9 mouse cellular contexts compared by ENCODE assay signal in the genomic region with DNA sequence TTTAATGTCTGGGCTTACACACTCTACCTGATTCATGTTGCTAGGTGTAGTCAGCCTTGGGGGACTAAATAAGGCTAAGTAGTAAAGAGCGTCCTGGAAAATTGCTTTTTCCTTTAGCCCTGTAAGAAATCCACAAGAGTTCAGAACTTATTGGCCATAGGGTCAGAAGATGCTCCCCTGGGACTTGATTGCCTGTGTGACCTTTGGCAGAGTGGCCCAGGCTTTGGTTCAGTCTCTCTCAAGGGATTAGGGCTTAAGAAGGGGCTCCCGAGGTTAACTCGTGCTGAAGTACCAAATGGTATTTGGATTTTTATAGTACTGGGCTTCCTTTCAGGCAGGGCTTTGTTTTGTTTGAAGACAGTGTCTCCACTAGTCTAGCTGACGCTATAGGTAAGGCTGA. TPM values are rescaled to one million over a fixed set of nuclear protein-coding genes. Genes with fewer than 3 reads are reported as not detected.
A peak's percentile ranks its signal among the peaks of the same experiment; 100 is the strongest.
DNase-seq lines count a peak whose midpoint lies in the region; ATAC-seq and TF ChIP-seq lines count a peak whose summit lies in the region.
"Had no signal": no experiment of that assay in that cellular context is flagged by ENCODE, and none has a peak within 500 bp of the region (broad histone marks: within the 10 kb centered on the region; RNA-seq: fewer than 3 reads in every experiment).

No protein-coding gene starts in this region.

- no peaks in the 10 kb centered on the region for H3K9me3 ChIP-seq in heart, embryonic 12.5 days (replicated peaks)
- H3K9me3 ChIP-seq in stomach, embryonic 15.5 days, result no peaks in the 10 kb centered on the region
- no peaks in the 10 kb centered on the region for H3K9me3 ChIP-seq in stomach, postnatal 0 days (ENCODE audit: control insufficient read depth, low read length)
- H3K9me3 ChIP-seq in limb, embryonic 13.5 days, result no peaks in the 10 kb centered on the region

- TF ChIP-seq CTCF in stomach, postnatal 0 days (IDR thresholded peaks at IDR 0.05; ENCODE audit: low read depth), result no peak

- intact Hi-C loops in heart, postnatal 25 days (cut with DNase I), result loop anchor here (5.0 kb wide), 1 partner anchor 86 kb away; a partner anchor contains a TSS

- no peak overlapping the region for H3K27ac ChIP-seq in heart, embryonic 12.5 days (ENCODE audit: poor library complexity, severe bottlenecking)
- no peak overlapping the region for H3K27ac ChIP-seq in stomach, embryonic 15.5 days
- no peak overlapping the region for H3K27ac ChIP-seq in stomach, postnatal 0 days (replicated peaks)
- no peak overlapping the region for H3K27ac ChIP-seq in limb, embryonic 13.5 days

- H3K27me3 ChIP-seq in heart, embryonic 12.5 days (replicated peaks), result no peaks in the 10 kb centered on the region
- H3K27me3 ChIP-seq in stomach, embryonic 15.5 days (replicated peaks), result no peaks in the 10 kb centered on the region
- H3K27me3 ChIP-seq in stomach, postnatal 0 days (ENCODE audit: control insufficient read depth, insufficient read depth, low read length), result no peaks in the 10 kb centered on the region
- no peaks in the 10 kb centered on the region for H3K27me3 ChIP-seq in limb, embryonic 13.5 days

- 52% methylated on average over 4 of the region's 4 CpGs for WGBS in heart, embryonic 12.5 days
- WGBS in stomach, embryonic 15.5 days, result 69% methylated on average over 4 of the region's 4 CpGs
- WGBS in stomach, postnatal 0 days, result 60% methylated on average over 4 of the region's 4 CpGs
- WGBS in limb, embryonic 13.5 days, result 54% methylated on average over 4 of the region's 4 CpGs

- no peak for ATAC-seq in heart, embryonic 12.5 days (ENCODE audit: insufficient number of reproducible peaks, low FRiP score)
- ATAC-seq in stomach, embryonic 15.5 days (ENCODE audit: insufficient read depth, low FRiP score, low read depth), result no peak
- no peak for ATAC-seq in stomach, postnatal 0 days (ENCODE audit: low FRiP score, low TSS enrichment)
- ATAC-seq in limb, embryonic 13.5 days (ENCODE audit: low FRiP score, low read depth), result no peak
- no peak for ATAC-seq in inflammation-experienced regulatory T-cells, adult 6 months
- no peak for ATAC-seq in cerebellum, adult (ENCODE audit: insufficient number of reproducible peaks, low FRiP score, low TSS enrichment)

- peak overlapping the region; percentile 66 for H3K4me2 ChIP-seq in heart, embryonic 12.5 days
- H3K4me2 ChIP-seq in stomach, embryonic 15.5 days, result no peak overlapping the region
- no peak overlapping the region for H3K4me2 ChIP-seq in stomach, postnatal 0 days (replicated peaks; ENCODE audit: low read depth)
- peak overlapping the region; percentile 94; the same call in 1 of the 2 replicates for H3K4me2 ChIP-seq in limb, embryonic 13.5 days (replicated peaks)

- TF ChIP-seq EP300 in stomach, postnatal 0 days (optimal IDR thresholded peaks at IDR 0.05), result no peak

- H3K36me3 ChIP-seq in heart, embryonic 12.5 days, result peaks cover 33% of the 10 kb centered on the region
- H3K36me3 ChIP-seq in stomach, embryonic 15.5 days, result peaks cover 11% of the 10 kb centered on the region; the same call in 1 of the 2 replicates
- no peaks in the 10 kb centered on the region; the same call in 1 of the 2 replicates for H3K36me3 ChIP-seq in stomach, postnatal 0 days (ENCODE audit: control insufficient read depth, insufficient read depth, low read length)
- H3K36me3 ChIP-seq in limb, embryonic 13.5 days, result peaks cover 23% of the 10 kb centered on the region

- H3K9ac ChIP-seq in heart, embryonic 12.5 days, result peak overlapping the region; percentile 89
- H3K9ac ChIP-seq in stomach, embryonic 15.5 days, result no peak overlapping the region
- H3K9ac ChIP-seq in stomach, postnatal 0 days (ENCODE audit: low read length), result no peak overlapping the region
- H3K9ac ChIP-seq in limb, embryonic 13.5 days, result peak overlapping the region; percentile 89

- peak overlapping the region; percentile 80 for H3K4me3 ChIP-seq in heart, embryonic 12.5 days
- H3K4me3 ChIP-seq in stomach, embryonic 15.5 days (replicated peaks), result 0 out of 2 replicates have a peak overlapping the region, but pooled peaks have one; percentile 97
- no peak overlapping the region for H3K4me3 ChIP-seq in stomach, postnatal 0 days (ENCODE audit: low read depth, low read length)
- no peak overlapping the region for H3K4me3 ChIP-seq in limb, embryonic 13.5 days

- H3K4me1 ChIP-seq in heart, embryonic 12.5 days (replicated peaks), result peaks cover 11% of the 10 kb centered on the region
- 0 out of 2 replicates have a peak, but pooled peaks cover 6% of the 10 kb centered on the region for H3K4me1 ChIP-seq in stomach, embryonic 15.5 days
- H3K4me1 ChIP-seq in stomach, postnatal 0 days (replicated peaks; ENCODE audit: control insufficient read depth, insufficient read depth), result no peaks in the 10 kb centered on the region
- H3K4me1 ChIP-seq in limb, embryonic 13.5 days, result peaks cover 16% of the 10 kb centered on the region

- DNase-seq in heart, postnatal 25 days (ENCODE audit: low spot score), result no peak
- no peak for DNase-seq in stomach, postnatal 0 days (ENCODE audit: low spot score)
- no peak for DNase-seq in c-Kit-positive CD71-positive TER-119-positive erythroid progenitor cells, embryonic 14.5 days (ENCODE audit: low spot score)
- DNase-seq: adrenal gland, postnatal 25 days had no signal

RNA-seq across cellular contexts. Expression of a gene that starts 1.7 kb away (rescaled TPM):
- polyA plus RNA-seq in heart, embryonic 12.5 days (2016; fragmentation: Nextera tagmentation; extraction: Ambion mirVana), result 457 and 462 TPM in 2 replicates
- 100 to 1,000 TPM; 627 to 667 TPM for total RNA-seq in heart, postnatal 25 days (2021)
- 128 and 132 TPM in 2 replicates for polyA plus RNA-seq in stomach, embryonic 15.5 days (2015; fragmentation: Nextera tagmentation; extraction: Ambion mirVana)
- polyA plus RNA-seq in stomach, postnatal 0 days (2015; fragmentation: Nextera tagmentation; extraction: Ambion mirVana), result 105 TPM in 2 replicates
- polyA plus RNA-seq in limb, embryonic 13.5 days (2015; fragmentation: Nextera tagmentation; extraction: Ambion mirVana), result 90.9 and 97.1 TPM in 2 replicates
- 100 to 1,000 TPM; 110 to 244 (median 135) TPM for polyA plus RNA-seq in inflammation-experienced regulatory T-cells, adult 6 months (2017; shearing (Covaris generic))

RNA-seq across cellular contexts. Expression of a gene that starts 27.8 kb away (rescaled TPM):
- 4.1 and 4.9 TPM in 2 replicates for polyA plus RNA-seq in heart, embryonic 12.5 days (2016; fragmentation: Nextera tagmentation; extraction: Ambion mirVana)
- 1 to 10 TPM; 1.4 to 1.8 TPM for total RNA-seq in heart, postnatal 25 days (2021)
- polyA plus RNA-seq in stomach, embryonic 15.5 days (2015; fragmentation: Nextera tagmentation; extraction: Ambion mirVana), result 10.6 and 11.0 TPM in 2 replicates
- polyA plus RNA-seq in stomach, postnatal 0 days (2015; fragmentation: Nextera tagmentation; extraction: Ambion mirVana), result 6.1 and 7.5 TPM in 2 replicates
- 26.1 and 27.3 TPM in 2 replicates for polyA plus RNA-seq in limb, embryonic 13.5 days (2015; fragmentation: Nextera tagmentation; extraction: Ambion mirVana)
- polyA plus RNA-seq in inflammation-experienced regulatory T-cells, adult 6 months (2017; shearing (Covaris generic)), result 1 to 10 TPM in 1 of 3 experiments, under 1 TPM in 2; 0.55 to 4.9 (median 0.96) TPM

RNA-seq across cellular contexts. Expression of a gene that starts 49.1 kb away (rescaled TPM):
- not detected in 2 replicates for polyA plus RNA-seq in heart, embryonic 12.5 days (2016; fragmentation: Nextera tagmentation; extraction: Ambion mirVana)
- total RNA-seq in heart, postnatal 25 days (2021), result not detected
- not detected in 2 replicates for polyA plus RNA-seq in stomach, embryonic 15.5 days (2015; fragmentation: Nextera tagmentation; extraction: Ambion mirVana)
- polyA plus RNA-seq in stomach, postnatal 0 days (2015; fragmentation: Nextera tagmentation; extraction: Ambion mirVana), result 0.04 TPM in 2 replicates
- polyA plus RNA-seq in limb, embryonic 13.5 days (2015; fragmentation: Nextera tagmentation; extraction: Ambion mirVana), result not detected in 2 replicates
- polyA plus RNA-seq in inflammation-experienced regulatory T-cells, adult 6 months (2017; shearing (Covaris generic)), result not detected
- total RNA-seq: adrenal gland, postnatal 25 days had no signal

Comparison
In these comparisons a context has a peak if more than half of its experiments do, and no peak if none do; other contexts are left out.
1. H3K4me3 ChIP-seq: peak in heart, embryonic 12.5 days (single experiment) and stomach, embryonic 15.5 days (single experiment); none in stomach, postnatal 0 days (single experiment) and limb, embryonic 13.5 days (single experiment).
2. H3K4me2 ChIP-seq: peak in heart, embryonic 12.5 days (single experiment) and limb, embryonic 13.5 days (single experiment); none in stomach, embryonic 15.5 days (single experiment) and stomach, postnatal 0 days (single experiment).
3. H3K9ac ChIP-seq: peak in heart, embryonic 12.5 days (single experiment) and limb, embryonic 13.5 days (single experiment); none in stomach, embryonic 15.5 days (single experiment) and stomach, postnatal 0 days (single experiment).